Mouse (Mus musculus) spleen, adult 2 months (tissue): ENCODE results near the gene Fam133b.

ENCODE experiments used
- CTCF ChIP-seq: fragments of 200-500 bp; IDR thresholded peaks from 2 replicates; pipeline ENCODE4 v1.5.1; 2011; ENCODE audit warnings: mild to moderate bottlenecking, inconsistent platforms; ENCODE audit not compliant: insufficient read depth, insufficient read length, insufficient replicate concordance; ENCODE audit errors: extremely low read depth
- POLR2A ChIP-seq: fragments of 200-500 bp; IDR thresholded peaks from 2 replicates; pipeline ENCODE4 v1.6.1; 2011; ENCODE audit warnings: low read depth, low read length, inconsistent platforms

- TF ChIP-seq CTCF, result no peak
- no peak for TF ChIP-seq POLR2A
These were observed 35.4 kb downstream of the Fam133b start for GRCm38 (mm10) chr5:3579066-3579465.
